Mouse (Mus musculus) bone marrow macrophage, adult 2 months (primary cell): ENCODE measurements around the gene Recql.

ENCODE experiments used
- CTCF ChIP-seq: IDR thresholded peaks from 2 replicates; pipeline ENCODE4 v1.5.1; 2012; ENCODE audit warnings: low read depth, mild to moderate bottlenecking, low read length, moderate library complexity
- POLR2A ChIP-seq: IDR thresholded peaks from 2 replicates; pipeline ENCODE4 v1.6.1; 2012; ENCODE audit warnings: mild to moderate bottlenecking, low read depth, low read length, borderline replicate concordance

GRCm38 (mm10) chr6:142414597-142414996 lies 27.7 kb upstream of the Recql start:
- TF ChIP-seq POLR2A (no peak), CTCF (no peak)
